Mouse (Mus musculus) WW6 (cell line): ENCODE measurements at regions not wholly inside any gene's neighbourhood (a gene's known extent, or its start where the extent isn't known, plus 50 kb on each side); places are given as distances from the start of the nearest gene placed in this dataset.
"Not testable (repeated sequence)": the region's sequence is repeated elsewhere in the genome, so short reads cannot be mapped to it uniquely, and the experiment has no call there.

ENCODE experiments used
- DNase-seq: peaks from one replicate; pipeline ENCODE4 v3.0.0-alpha.2; 2013; ENCODE audit warnings: low read depth, low spot score

DNA sequence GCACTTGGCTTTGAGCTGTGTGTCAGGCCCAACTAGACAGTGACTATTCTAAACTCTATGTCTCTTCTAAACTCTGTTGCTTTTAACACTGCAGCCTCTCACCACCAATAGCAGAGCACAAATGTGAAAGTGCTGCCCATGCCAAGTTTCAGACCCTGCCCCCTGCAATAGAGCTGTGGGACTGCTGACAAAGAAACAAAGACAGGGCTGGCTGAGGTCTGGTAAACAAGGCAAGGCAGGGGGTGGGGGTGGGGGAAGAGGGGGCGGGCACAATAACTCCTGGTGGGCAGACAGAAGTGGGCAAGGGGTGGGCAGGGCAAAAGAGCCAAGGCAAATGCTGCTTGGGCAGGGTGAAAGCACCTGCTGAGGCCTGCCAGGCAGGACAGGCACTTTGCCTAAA, 172.9 kb upstream of the 9130204L05Rik start:
- DNase-seq, result no peak

DNA sequence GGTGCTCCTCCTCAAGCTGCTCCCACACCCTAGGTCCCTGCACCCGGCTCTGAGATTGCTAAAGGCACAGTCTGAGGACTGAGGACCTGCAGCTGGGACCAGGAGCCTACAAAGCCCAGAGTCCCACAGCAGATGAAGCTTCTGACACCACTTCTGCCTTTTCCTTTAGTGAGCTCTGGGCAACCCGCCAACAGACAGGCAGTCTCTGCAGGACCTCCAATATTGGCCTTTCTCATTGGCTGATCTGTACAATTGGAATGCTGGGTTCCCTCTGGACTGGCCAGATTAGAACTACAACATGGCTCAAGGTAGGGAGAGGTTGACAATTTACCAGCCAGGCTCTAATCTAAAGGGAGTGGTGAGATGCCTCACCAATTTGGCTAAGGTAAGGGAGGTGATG, 164.3 kb upstream of the 9130204L05Rik start:
- not testable (repeated sequence) for DNase-seq

DNA sequence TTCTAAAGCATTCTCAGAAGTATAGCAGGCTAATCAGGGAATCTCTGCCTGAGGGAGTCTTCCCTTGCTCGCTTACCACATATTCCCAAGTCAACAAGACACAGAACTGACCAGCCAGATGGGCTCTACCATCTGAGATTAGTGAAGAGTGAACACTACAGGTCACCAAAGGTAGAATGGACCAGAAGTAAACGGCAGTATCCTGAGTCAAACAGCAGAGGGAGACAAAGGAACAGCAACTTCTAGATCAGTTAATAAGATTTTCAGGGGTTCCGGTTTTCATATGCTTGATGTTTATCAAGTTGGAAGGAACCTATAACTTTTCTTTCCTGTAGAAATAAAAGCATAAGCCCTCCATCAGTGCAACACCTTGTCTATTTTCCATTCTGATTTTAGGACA, 132.6 kb upstream of the 9130204L05Rik start:
- DNase-seq, result peak; percentile 3

DNA sequence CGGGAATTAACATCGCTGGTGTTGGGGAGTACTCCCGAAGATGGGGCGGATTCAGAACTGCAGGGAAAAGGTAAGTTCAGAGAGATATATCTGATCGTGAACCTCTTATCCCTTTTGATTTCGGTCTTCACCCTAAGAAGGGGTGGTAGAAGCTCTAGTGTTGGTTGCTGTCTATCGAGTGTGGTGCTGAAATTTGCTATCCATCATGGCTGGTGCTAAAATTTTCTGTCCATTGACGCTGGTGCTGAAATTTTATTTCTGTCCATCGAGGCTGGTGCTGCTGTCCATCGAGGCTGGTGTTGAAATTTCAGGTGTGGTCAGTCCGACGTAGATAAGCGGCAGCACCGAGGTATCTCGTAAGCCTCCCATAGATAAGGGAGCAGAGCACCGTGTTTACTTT, 122.7 kb upstream of the 9130204L05Rik start:
- peak; percentile 26 for DNase-seq
